Mouse (Mus musculus) left cerebral cortex, adult 8-10 months (tissue): ENCODE measurements at regions not wholly inside any gene's neighbourhood (a gene's known extent, or its start where the extent isn't known, plus 50 kb on each side); places are given as distances from the start of the nearest gene placed in this dataset.

Experiments
- DNase-seq, 2 experiments: peaks; one replicate each; pipeline ENCODE4 v3.0.0; 2022; ENCODE audit warnings: low spot score in 2 of 2

GRCm38 (mm10) chr14:40308316-40308715, 584.8 kb downstream of the Sh2d4b start:
- DNase-seq, result peak; percentile 19 to 90

- no peak for DNase-seq
Observed at GRCm38 (mm10) chr14:40279194-40279593, 613.9 kb downstream of the Sh2d4b start.

GRCm38 (mm10) chr14:40275331-40275730, 617.7 kb downstream of the Sh2d4b start:
- DNase-seq, result no peak

- no peak for DNase-seq
Observed at GRCm38 (mm10) chr14:40261646-40262045, 631.4 kb downstream of the Sh2d4b start.

GRCm38 (mm10) chr14:40232084-40232483, 661.0 kb downstream of the Sh2d4b start:
- DNase-seq, result no peak

GRCm38 (mm10) chr14:40224331-40224730, 668.7 kb downstream of the Sh2d4b start:
- no peak for DNase-seq
